Mouse (Mus musculus): ENCODE data around the gene Ugt1a8. TPM values are rescaled to one million over a fixed set of nuclear protein-coding genes. Genes with fewer than 3 reads are reported as not detected.

Ugt1a8 gene
- polyA plus RNA-seq, 1 experiment from 2014 or later, result not detected

DNA sequence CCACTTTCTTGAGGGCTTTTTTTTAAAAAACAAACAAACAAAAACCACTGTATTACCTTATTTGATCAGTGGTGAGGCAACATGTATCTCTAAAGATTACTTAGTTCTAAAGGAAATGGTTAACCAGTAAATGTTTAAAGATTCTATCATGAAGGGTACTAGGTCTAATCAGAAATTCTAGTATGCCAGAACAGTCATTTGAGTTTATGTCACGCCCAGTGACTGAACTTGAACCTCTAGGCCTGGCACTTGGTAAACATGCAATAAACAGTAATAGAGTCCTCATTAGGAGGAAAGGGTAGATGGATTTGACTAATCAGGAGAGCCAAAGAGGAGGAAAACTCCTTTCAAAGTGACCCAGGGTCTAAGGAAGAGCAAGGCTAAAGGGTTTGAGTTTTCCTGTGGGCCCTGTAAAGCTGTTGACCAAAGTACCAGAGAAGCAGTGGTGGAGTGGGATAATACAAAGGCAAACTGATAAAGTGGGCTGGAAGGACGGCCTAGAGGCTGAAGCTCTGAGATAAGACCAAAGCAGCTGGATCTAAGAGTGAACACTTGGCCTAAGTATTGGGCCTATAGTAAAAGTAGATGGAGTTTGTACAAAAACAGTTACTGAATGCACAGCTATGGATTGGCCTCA is 119.3 kb downstream of the Ugt1a8 start:
- DNase-seq (ENCODE audit: low spot score), result no peak

DNA sequence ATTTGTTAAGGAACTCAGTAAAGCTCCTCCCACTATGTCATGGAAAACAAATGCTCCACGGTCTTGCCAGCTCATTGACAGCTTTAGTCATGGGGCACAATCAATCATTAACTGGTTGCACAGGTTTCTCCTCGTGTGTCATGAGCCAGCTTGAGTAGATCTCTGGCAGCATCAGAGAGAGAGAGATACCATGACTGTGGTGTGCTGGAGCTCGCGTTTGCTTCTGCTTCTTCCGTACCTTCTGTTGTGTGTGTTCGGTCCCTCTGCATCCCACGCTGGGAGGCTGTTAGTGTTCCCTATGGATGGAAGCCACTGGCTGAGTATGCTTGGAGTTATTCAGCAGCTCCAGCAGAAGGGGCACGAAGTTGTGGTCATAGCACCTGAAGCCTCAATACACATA is 124.2 kb downstream of the Ugt1a8 start, which contains the start of gene Ugt1a1:
Gene Ugt1a1 (plus strand): TSS at position 148 of the 400 bp plus-strand sequence.
- H3K9me3 ChIP-seq, result peaks cover 52% of the 10 kb centered on the region

More for the DNA sequence above, 119.3 kb downstream of the Ugt1a8 start:
- Histone ChIP-seq H3K4me3 (no peak overlapping the region), H3K4me1 (peaks cover 8% of the 10 kb centered on the region), H3K27me3 (replicated peaks; ENCODE audit: low read depth, poor library complexity, severe bottlenecking) (peaks cover 15% of the 10 kb centered on the region), H3K9me3 (peaks cover 24% of the 10 kb centered on the region), H3K27ac (replicated peaks) (no peak overlapping the region), H3K36me3 (replicated peaks) (0 out of 2 replicates have a peak, but pooled peaks cover 3% of the 10 kb centered on the region)
- 76% methylated on average over 2 of the region's 2 CpGs for WGBS

DNA sequence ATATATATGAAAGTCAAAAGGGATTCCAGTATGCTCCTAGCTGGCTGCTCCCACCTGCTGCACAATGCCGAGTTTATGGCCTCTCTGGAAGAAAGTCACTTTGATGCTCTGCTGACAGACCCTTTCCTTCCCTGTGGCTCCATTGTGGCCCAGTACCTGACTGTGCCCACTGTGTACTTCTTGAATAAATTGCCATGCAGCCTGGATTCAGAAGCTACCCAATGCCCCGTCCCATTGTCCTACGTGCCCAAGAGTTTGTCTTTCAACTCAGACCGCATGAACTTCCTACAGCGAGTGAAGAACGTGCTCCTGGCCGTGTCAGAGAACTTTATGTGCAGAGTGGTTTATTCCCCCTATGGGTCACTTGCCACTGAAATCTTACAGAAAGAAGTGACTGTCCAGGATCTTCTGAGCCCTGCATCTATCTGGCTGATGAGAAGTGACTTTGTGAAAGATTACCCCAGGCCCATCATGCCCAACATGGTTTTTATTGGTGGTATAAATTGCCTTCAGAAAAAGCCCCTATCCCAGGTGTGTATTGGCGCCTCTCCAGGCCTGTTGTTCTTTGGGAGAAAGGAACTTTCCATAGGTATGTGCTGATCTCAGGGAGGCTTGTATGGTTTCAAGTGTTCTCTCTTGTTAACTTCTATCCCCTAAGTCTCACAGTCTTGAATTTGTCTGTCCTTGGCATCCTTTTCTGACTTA is 124.9 kb downstream of the Ugt1a8 start:
- peaks cover 52% of the 10 kb centered on the region for H3K9me3 ChIP-seq

More for the DNA sequence above, 124.2 kb downstream of the Ugt1a8 start, which contains the start of gene Ugt1a1:
- Histone ChIP-seq H3K4me3 (no peak within 1 kb of the TSS), H3K27ac (replicated peaks) (no peak within 1 kb of the TSS), H3K36me3 (replicated peaks) (no peaks in the 10 kb centered on the region), H3K27me3 (replicated peaks; ENCODE audit: low read depth, poor library complexity, severe bottlenecking) (peaks cover 5% of the 10 kb centered on the region), H3K4me1 (no peaks in the 10 kb centered on the region)
- 69% methylated on average over 8 of the region's 8 CpGs for WGBS
- DNase-seq (ENCODE audit: low spot score), result no peak

DNA sequence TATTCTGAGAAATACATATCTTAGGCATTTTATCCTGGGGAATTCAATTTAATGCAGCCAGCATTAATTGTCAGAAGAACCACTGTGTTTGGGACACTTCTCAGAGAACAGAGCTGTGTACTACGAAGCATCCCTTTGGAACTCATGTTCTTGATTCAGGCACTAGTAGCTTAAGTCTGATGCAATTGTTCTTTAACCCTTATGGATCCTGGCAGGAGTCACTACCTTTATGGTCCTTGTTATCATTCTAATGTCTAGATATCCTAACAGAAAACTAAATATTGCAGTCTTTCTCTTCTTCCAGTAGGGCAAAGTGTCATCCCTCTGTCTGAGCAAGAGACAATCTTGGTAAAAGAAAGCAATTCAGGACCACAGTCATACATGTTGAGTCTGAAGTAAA is 125.4 kb downstream of the Ugt1a8 start:
- 84% methylated on average over 1 of the region's 1 CpGs for WGBS
- DNase-seq (ENCODE audit: low spot score), result no peak
- no peaks in the 10 kb centered on the region for H3K27me3 ChIP-seq (replicated peaks; ENCODE audit: low read depth, poor library complexity, severe bottlenecking)
- peaks cover 52% of the 10 kb centered on the region for H3K9me3 ChIP-seq
- no peaks in the 10 kb centered on the region for H3K4me1 ChIP-seq
- H3K27ac ChIP-seq (replicated peaks), result no peak overlapping the region
- H3K4me3 ChIP-seq, result no peak overlapping the region
- H3K36me3 ChIP-seq (replicated peaks), result no peaks in the 10 kb centered on the region

More for the DNA sequence above, 124.9 kb downstream of the Ugt1a8 start:
- Histone ChIP-seq H3K36me3 (replicated peaks) (no peaks in the 10 kb centered on the region), H3K27ac (replicated peaks) (no peak overlapping the region), H3K4me1 (no peaks in the 10 kb centered on the region), H3K27me3 (replicated peaks; ENCODE audit: low read depth, poor library complexity, severe bottlenecking) (no peaks in the 10 kb centered on the region), H3K4me3 (no peak overlapping the region)
- 63% methylated on average over 8 of the region's 8 CpGs for WGBS
- no peak for DNase-seq (ENCODE audit: low spot score)

DNA sequence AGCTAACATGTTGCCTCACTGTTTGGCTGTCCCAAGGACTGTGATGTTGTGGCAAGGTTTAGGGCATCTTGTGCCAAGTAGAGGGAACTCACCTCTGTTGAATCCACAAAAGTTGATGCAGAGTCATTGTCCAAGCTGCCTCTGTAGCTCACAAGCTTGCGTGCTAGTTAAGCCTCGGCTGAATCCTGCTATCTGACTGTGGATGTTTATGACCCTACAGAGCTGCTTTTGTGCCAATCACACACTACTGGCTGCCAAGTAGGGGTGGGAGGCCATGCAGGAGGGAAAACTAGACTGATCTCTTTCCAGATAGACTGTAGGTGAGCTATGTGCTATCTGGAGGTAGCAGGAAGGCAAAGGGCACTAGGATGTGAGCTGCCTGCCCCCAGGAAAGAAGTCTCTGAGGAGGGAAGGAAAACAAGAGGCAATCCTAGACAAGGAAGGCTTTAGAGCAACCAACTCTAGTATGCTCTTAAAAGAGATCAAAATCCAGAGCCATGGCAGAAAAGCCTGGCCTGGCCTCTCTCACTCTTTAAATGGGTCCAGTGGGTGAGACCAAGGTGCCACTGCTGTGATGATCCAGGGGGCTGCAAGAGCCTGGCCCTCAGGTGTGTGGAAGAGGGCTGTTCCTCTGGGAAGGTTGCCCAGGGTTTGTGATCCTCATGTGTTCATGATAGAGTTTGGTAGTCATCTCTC is 126.3 kb downstream of the Ugt1a8 start:
- no peak for DNase-seq (ENCODE audit: low spot score)
- Histone ChIP-seq H3K9me3 (peaks cover 52% of the 10 kb centered on the region), H3K27ac (replicated peaks) (no peak overlapping the region), H3K27me3 (replicated peaks; ENCODE audit: low read depth, poor library complexity, severe bottlenecking) (no peaks in the 10 kb centered on the region), H3K4me1 (no peaks in the 10 kb centered on the region), H3K4me3 (no peak overlapping the region), H3K36me3 (replicated peaks) (no peaks in the 10 kb centered on the region)
- WGBS, result 84% methylated on average over 2 of the region's 2 CpGs

DNA sequence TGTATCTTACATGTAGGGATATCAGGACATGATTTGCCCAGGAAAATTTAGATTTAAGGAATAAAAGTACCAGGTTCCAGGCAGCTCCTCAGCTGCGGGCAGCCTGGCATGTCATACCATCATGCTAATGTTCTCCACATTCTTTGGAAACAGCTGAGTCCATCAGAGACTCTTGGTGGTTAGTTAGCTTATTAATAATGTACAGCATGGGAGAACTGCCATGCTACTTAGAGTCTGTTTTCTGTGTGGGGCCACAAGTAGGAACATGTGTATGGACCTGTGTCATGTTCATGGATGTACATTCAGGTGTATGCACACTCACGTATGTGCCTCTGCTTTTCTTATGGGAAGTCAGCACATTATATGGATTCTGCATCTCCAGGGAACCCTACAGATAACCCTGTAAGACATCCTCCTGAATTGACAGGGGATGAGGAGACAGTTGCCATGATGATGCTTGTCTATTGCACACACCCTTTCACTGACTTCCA is 126.9 kb downstream of the Ugt1a8 start:
- Histone ChIP-seq H3K9me3 (peaks cover 52% of the 10 kb centered on the region), H3K27ac (replicated peaks) (no peak overlapping the region), H3K4me1 (no peaks in the 10 kb centered on the region), H3K36me3 (replicated peaks) (no peaks in the 10 kb centered on the region), H3K4me3 (no peak overlapping the region), H3K27me3 (replicated peaks; ENCODE audit: low read depth, poor library complexity, severe bottlenecking) (no peaks in the 10 kb centered on the region)
- 81% methylated on average over 2 of the region's 2 CpGs for WGBS
- DNase-seq (ENCODE audit: low spot score), result no peak

DNA sequence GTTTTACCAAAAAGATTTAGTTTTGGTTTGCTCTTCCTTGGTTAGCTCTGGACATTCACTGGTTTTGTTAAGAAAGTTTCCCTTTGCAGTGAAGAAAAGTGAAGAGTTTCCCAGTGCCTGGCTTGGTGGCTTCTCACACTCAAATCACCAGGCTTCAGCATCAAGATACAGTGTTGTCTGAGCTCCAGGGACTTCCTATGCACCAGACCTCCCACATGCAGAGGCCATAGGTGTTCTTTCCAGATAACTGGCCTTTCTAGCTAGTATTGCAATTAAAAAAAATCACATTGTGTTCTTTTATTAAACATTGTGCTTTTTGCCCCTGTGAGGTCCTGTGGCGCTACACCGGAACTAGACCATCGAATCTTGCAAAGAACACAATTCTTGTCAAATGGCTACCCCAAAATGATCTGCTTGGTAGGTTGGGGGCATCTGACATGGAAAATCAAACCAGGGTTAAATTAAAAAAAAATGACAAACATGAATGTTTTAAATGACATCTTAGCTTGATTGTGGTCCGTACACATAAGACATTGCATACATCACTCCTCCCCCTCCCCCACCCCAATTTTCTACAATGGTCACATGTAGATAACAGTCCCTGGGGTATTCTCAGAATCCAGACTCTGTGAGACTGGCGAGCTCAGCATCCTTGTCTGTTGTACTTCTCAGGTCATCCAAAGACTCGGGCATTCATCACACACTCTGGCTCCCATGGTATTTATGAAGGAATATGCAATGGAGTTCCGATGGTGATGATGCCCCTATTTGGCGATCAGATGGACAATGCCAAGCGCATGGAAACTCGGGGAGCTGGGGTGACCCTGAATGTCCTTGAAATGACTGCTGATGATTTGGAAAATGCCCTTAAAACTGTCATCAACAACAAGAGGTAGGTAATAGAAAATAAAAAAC is 128.1 kb downstream of the Ugt1a8 start:
- Histone ChIP-seq H3K27me3 (replicated peaks; ENCODE audit: low read depth, poor library complexity, severe bottlenecking) (no peaks in the 10 kb centered on the region), H3K27ac (replicated peaks) (no peak overlapping the region), H3K4me1 (no peaks in the 10 kb centered on the region), H3K36me3 (replicated peaks) (no peaks in the 10 kb centered on the region), H3K4me3 (no peak overlapping the region), H3K9me3 (peaks cover 50% of the 10 kb centered on the region)
- 71% methylated on average over 10 of the region's 10 CpGs for WGBS
- peak; percentile 11 for DNase-seq (ENCODE audit: low spot score)

DNA sequence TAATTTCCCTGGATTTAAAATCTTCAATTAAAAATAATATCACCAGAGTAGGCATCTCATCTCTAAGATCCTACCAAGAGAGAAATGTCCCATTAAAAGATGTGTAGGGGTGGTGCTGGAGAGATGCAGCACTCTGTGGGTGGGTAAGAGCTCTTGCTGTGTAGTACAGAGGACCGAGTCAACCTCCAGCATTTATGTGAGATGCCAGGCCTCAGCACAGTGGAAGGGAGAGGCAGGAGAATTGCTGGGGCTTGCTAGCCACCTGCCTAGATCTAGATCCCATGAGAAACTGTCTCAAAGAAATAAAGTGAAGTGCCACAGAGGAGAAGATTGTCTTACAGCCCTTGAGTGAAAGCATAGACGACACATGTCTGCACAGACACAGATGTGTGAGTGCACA is 128.9 kb downstream of the Ugt1a8 start:
- WGBS, result 66% methylated on average over 2 of the region's 2 CpGs

DNA sequence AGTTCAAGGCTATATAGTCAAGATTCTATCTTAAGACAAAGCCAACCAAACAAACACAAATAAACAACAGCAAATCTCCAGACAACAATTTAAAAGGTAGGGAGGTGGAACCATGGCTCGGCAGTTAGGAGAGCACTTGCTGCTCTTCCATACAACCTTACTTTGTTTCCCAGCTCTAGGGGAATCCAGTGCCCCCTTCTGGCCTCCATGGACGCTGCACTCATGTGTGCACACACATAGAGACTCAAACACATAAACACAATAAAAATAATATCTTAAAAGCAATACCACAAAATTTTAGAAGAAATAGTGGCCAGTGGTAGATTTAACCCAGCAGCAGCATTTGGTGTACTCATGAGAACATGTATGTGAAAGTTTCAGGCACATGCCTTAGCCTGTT is 129.5 kb downstream of the Ugt1a8 start:
- no peak for DNase-seq (ENCODE audit: low spot score)
- no peaks in the 10 kb centered on the region for H3K36me3 ChIP-seq (replicated peaks)

More for the DNA sequence above, 128.9 kb downstream of the Ugt1a8 start:
- H3K4me1 ChIP-seq, result no peaks in the 10 kb centered on the region
- H3K27ac ChIP-seq (replicated peaks), result no peak overlapping the region
- H3K27me3 ChIP-seq (replicated peaks; ENCODE audit: low read depth, poor library complexity, severe bottlenecking), result no peaks in the 10 kb centered on the region
- no peak overlapping the region for H3K4me3 ChIP-seq
- no peak for DNase-seq (ENCODE audit: low spot score)
- H3K9me3 ChIP-seq, result peaks cover 46% of the 10 kb centered on the region
- H3K36me3 ChIP-seq (replicated peaks), result no peaks in the 10 kb centered on the region

DNA sequence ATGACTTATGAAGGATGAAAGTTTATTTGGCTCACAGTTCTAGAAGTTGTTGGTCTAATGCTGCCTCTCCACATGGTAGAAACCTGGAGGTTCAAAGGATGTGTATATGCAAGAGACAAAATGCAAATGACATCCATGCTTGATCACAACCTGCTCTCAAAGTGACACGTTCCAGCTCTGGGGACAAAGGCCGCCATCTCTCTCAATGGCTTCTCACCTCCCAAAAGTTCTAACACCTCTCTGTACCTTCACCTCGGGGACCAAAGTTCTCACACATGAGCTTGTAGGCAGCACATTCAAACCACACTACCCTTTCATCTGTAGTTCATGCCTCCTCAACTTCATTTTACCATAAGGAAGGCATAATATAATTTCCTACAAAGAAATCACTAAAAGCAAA is 130.0 kb downstream of the Ugt1a8 start:
- H3K36me3 ChIP-seq (replicated peaks), result no peaks in the 10 kb centered on the region
- peaks cover 36% of the 10 kb centered on the region for H3K9me3 ChIP-seq
- H3K4me1 ChIP-seq, result no peaks in the 10 kb centered on the region
- H3K27ac ChIP-seq (replicated peaks), result no peak overlapping the region
- no peak overlapping the region for H3K4me3 ChIP-seq
- H3K27me3 ChIP-seq (replicated peaks; ENCODE audit: low read depth, poor library complexity, severe bottlenecking), result no peaks in the 10 kb centered on the region
- DNase-seq (ENCODE audit: low spot score), result no peak
- 41% methylated on average over 3 of the region's 3 CpGs for WGBS

More for the DNA sequence above, 129.5 kb downstream of the Ugt1a8 start:
- H3K4me1 ChIP-seq, result no peaks in the 10 kb centered on the region
- no peaks in the 10 kb centered on the region for H3K27me3 ChIP-seq (replicated peaks; ENCODE audit: low read depth, poor library complexity, severe bottlenecking)
- WGBS, result 65% methylated on average over 2 of the region's 2 CpGs
- H3K9me3 ChIP-seq, result peaks cover 40% of the 10 kb centered on the region
- H3K4me3 ChIP-seq, result no peak overlapping the region
- no peak overlapping the region for H3K27ac ChIP-seq (replicated peaks)

DNA sequence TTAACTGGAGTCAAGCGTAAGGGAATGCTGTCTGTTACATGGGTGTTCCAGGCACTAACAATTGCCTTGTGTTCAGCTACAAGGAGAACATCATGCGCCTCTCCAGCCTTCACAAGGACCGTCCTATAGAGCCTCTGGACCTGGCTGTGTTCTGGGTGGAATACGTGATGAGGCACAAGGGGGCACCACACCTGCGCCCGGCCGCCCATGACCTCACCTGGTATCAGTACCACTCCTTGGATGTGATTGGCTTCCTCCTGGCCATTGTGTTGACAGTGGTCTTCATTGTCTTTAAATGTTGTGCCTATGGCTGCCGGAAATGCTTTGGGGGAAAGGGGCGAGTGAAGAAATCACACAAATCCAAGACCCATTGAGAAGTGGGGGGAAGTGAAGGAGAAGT is 130.4 kb downstream of the Ugt1a8 start:
- H3K27me3 ChIP-seq (replicated peaks; ENCODE audit: low read depth, poor library complexity, severe bottlenecking), result no peaks in the 10 kb centered on the region
- H3K4me1 ChIP-seq, result no peaks in the 10 kb centered on the region
- peak; percentile 14 for DNase-seq (ENCODE audit: low spot score)
- WGBS, result 74% methylated on average over 9 of the region's 9 CpGs
- H3K36me3 ChIP-seq (replicated peaks), result no peaks in the 10 kb centered on the region
- H3K4me3 ChIP-seq, result no peak overlapping the region
- H3K27ac ChIP-seq (replicated peaks), result no peak overlapping the region
- peaks cover 31% of the 10 kb centered on the region for H3K9me3 ChIP-seq

DNA sequence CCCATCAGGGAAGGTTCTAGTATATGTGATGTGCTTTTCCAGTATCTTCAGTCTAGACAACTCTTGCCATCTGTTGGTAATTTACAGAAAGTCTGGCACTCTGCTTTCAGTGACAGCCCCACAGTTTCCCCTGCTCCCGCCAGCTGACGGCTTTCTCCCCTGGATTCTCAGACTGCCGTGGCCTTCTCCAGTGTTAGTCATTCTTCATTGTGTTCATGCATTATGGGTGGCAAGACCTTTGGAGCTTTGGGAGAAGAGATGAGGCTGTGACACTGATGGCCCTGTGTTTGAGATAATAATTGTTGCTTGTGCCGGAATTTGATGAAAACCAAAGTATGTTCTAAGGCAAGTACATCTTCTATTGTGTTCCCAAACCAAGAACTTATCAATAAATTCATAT is 131.0 kb downstream of the Ugt1a8 start:
- WGBS, result 51% methylated on average over 4 of the region's 4 CpGs
- Histone ChIP-seq H3K27me3 (replicated peaks; ENCODE audit: low read depth, poor library complexity, severe bottlenecking) (no peaks in the 10 kb centered on the region), H3K36me3 (replicated peaks) (no peaks in the 10 kb centered on the region), H3K9me3 (peaks cover 26% of the 10 kb centered on the region), H3K27ac (replicated peaks) (no peak overlapping the region), H3K4me1 (no peaks in the 10 kb centered on the region), H3K4me3 (no peak overlapping the region)
- peak; percentile 11 for DNase-seq (ENCODE audit: low spot score)

Data from embryonic facial prominence, embryonic 10.5 days (tissue).